Mouse (Mus musculus) intestine, postnatal 0 days (tissue): ENCODE measurements around the gene Xrn2. TPM values are rescaled to one million over a fixed set of nuclear protein-coding genes. Genes with fewer than 3 reads are reported as not detected.
"Not testable (repeated sequence)": the region's sequence is repeated elsewhere in the genome, so short reads cannot be mapped to it uniquely, and the experiment has no call there.

ENCODE experiments used
- ATAC-seq: fragments of 200-750 bp; cut with Nextera tagmentation; 2 replicates; pipeline ENCODE4 v1.8.0; 2017; ENCODE audit warnings: mild to moderate bottlenecking, moderate TSS enrichment, moderate library complexity
- H3K27ac ChIP-seq: fragments of 300-500 bp; sonication (generic); 2 replicates; pipeline ENCODE4 v1.5.1; 2014; ENCODE audit warnings: mild to moderate bottlenecking, low read depth, low read length, moderate library complexity
- H3K27me3 ChIP-seq: fragments of 300-500 bp; sonication (generic); replicated peaks from 2 replicates; pipeline ENCODE4 v1.6.1; 2014; ENCODE audit warnings: low read length, mixed read lengths; ENCODE audit not compliant: control insufficient read depth, insufficient read depth
- H3K36me3 ChIP-seq: fragments of 300-500 bp; sonication (generic); 2 replicates; pipeline ENCODE4 v1.6.1; 2014; ENCODE audit warnings: mild to moderate bottlenecking, moderate library complexity; ENCODE audit not compliant: control insufficient read depth, insufficient read depth
- H3K4me1 ChIP-seq: fragments of 300-500 bp; sonication (generic); replicated peaks from 2 replicates; pipeline ENCODE4 v1.6.1; 2014; ENCODE audit warnings: antibody characterized with exemption, low read length, mixed read lengths; ENCODE audit not compliant: control insufficient read depth, insufficient read depth
- H3K4me2 ChIP-seq: fragments of 300-500 bp; sonication (generic); replicated peaks from 2 replicates; pipeline ENCODE4 v1.6.1; 2014; ENCODE audit warnings: low read depth, mild to moderate bottlenecking, moderate library complexity
- H3K4me3 ChIP-seq: fragments of 300-500 bp; sonication (generic); 2 replicates; pipeline ENCODE4 v1.5.1; 2014; ENCODE audit warnings: low read depth, low read length
- H3K9ac ChIP-seq: fragments of 300-500 bp; sonication (generic); 2 replicates; pipeline ENCODE4 v1.6.1; 2014; ENCODE audit warnings: mild to moderate bottlenecking, low read depth, low read length
- H3K9me3 ChIP-seq: fragments of 300-500 bp; sonication (generic); 2 replicates; pipeline ENCODE4 v1.6.1; 2016; ENCODE audit warnings: mixed run types; ENCODE audit not compliant: control insufficient read depth
- CTCF ChIP-seq: sonication (generic); IDR thresholded peaks from 2 replicates; pipeline ENCODE4 v1.5.1; 2016; ENCODE audit warnings: low read depth, mild to moderate bottlenecking, control low read depth, antibody characterized with exemption, moderate library complexity
- WGBS: fragments of 180-500 bp; shearing (Covaris S2); extraction: QIAGEN DNeasy Blood & Tissue Kit; methylation state at CpG from one replicate; pipeline ENCODE4 v1.1.7; 2014; 5-methylcytosine and 5-hydroxymethylcytosine counted together
- polyA plus RNA-seq: library from polyadenylated mRNA; unstranded; fragments of >200 nt; fragmentation: Nextera tagmentation; extraction: Ambion mirVana; gene quantifications from 2 replicates; pipeline ENCODE4 v1.2.1, GENCODE M21; 2015

The Xrn2 gene
- polyA plus RNA-seq, 1 experiment from 2014 or later, result 46.4 TPM

- Histone ChIP-seq H3K9ac (peak overlapping the region; percentile 91), H3K4me1 (0 out of 2 replicates have a peak, but pooled peaks cover 3% of the 10 kb centered on the region), H3K9me3 (no peaks in the 10 kb centered on the region), H3K27me3 (no peaks in the 10 kb centered on the region), H3K4me2 (peak overlapping the region; percentile 75), H3K27ac (peak overlapping the region; percentile 99), H3K4me3 (peak overlapping the region; percentile 94), H3K36me3 (no peaks in the 10 kb centered on the region)
- under 1% methylated on average over 59 of the region's 59 CpGs for WGBS
- peak; percentile 85 for ATAC-seq
- TF ChIP-seq CTCF, result no peak
These were observed 586 bp downstream of the Xrn2 start for GRCm38 (mm10) chr2:147013194-147013969.

GRCm38 (mm10) chr2:147014101-147014886 lies 1.5 kb downstream of the Xrn2 start:
- Histone ChIP-seq H3K9ac (peak overlapping the region; percentile 91), H3K4me2 (peak overlapping the region; percentile 75), H3K4me1 (0 out of 2 replicates have a peak, but pooled peaks cover 3% of the 10 kb centered on the region), H3K36me3 (no peaks in the 10 kb centered on the region), H3K27ac (peak overlapping the region; percentile 99; the same call in 1 of the 2 replicates), H3K4me3 (peak overlapping the region; percentile 94), H3K27me3 (no peaks in the 10 kb centered on the region), H3K9me3 (no peaks in the 10 kb centered on the region)
- WGBS, result 21% methylated on average over 15 of the region's 15 CpGs
- TF ChIP-seq CTCF, result no peak
- ATAC-seq, result no peak

GRCm38 (mm10) chr2:147022041-147022440 lies 9.2 kb downstream of the Xrn2 start:
- WGBS, result 91% methylated on average over 1 of the region's 1 CpGs
- H3K9me3 ChIP-seq, H3K4me2 ChIP-seq, H3K4me1 ChIP-seq, H3K27me3 ChIP-seq, H3K9ac ChIP-seq, H3K27ac ChIP-seq, ATAC-seq, H3K4me3 ChIP-seq: not testable (repeated sequence)
- peaks cover 12% of the 10 kb centered on the region; the same call in 1 of the 2 replicates for H3K36me3 ChIP-seq

GRCm38 (mm10) chr2:147023067-147023466 lies 10.3 kb downstream of the Xrn2 start:
- Histone ChIP-seq H3K4me3 (no peak overlapping the region), H3K4me1 (no peaks in the 10 kb centered on the region), H3K9ac (no peak overlapping the region), H3K9me3 (no peaks in the 10 kb centered on the region), H3K27me3 (no peaks in the 10 kb centered on the region), H3K36me3 (peaks cover 16% of the 10 kb centered on the region; the same call in 1 of the 2 replicates), H3K27ac (no peak overlapping the region), H3K4me2 (no peak overlapping the region)
- no peak for TF ChIP-seq CTCF
- WGBS, result 93% methylated on average over 5 of the region's 5 CpGs
- no peak for ATAC-seq

- H3K9ac ChIP-seq, result no peak overlapping the region
- peaks cover 19% of the 10 kb centered on the region; the same call in 1 of the 2 replicates for H3K36me3 ChIP-seq
- no peak overlapping the region for H3K4me3 ChIP-seq
- H3K9me3 ChIP-seq, result no peaks in the 10 kb centered on the region
- H3K4me2 ChIP-seq, result no peak overlapping the region
- ATAC-seq, result no peak
- TF ChIP-seq CTCF, result no peak
- no peaks in the 10 kb centered on the region for H3K4me1 ChIP-seq
- no peaks in the 10 kb centered on the region for H3K27me3 ChIP-seq
- WGBS, result 85% methylated on average over 4 of the region's 4 CpGs
- H3K27ac ChIP-seq, result no peak overlapping the region
These were observed 10.8 kb downstream of the Xrn2 start for GRCm38 (mm10) chr2:147023560-147023959.

- no peak for TF ChIP-seq CTCF
- WGBS, result 69% methylated on average over 2 of the region's 2 CpGs
- H3K4me3 ChIP-seq, result no peak overlapping the region
- peaks cover 67% of the 10 kb centered on the region for H3K36me3 ChIP-seq
- H3K4me1 ChIP-seq, result no peaks in the 10 kb centered on the region
- H3K27ac ChIP-seq, result no peak overlapping the region
- H3K9ac ChIP-seq, result no peak overlapping the region
- H3K4me2 ChIP-seq, result no peak overlapping the region
- no peak for ATAC-seq
- H3K9me3 ChIP-seq, result no peaks in the 10 kb centered on the region
- H3K27me3 ChIP-seq, result no peaks in the 10 kb centered on the region
These were observed 20.3 kb downstream of the Xrn2 start for GRCm38 (mm10) chr2:147033065-147033464.
